Mouse (Mus musculus) brain, embryonic 14.5 days (tissue): ENCODE measurements at regions not wholly inside any gene's neighbourhood (a gene's known extent, or its start where the extent isn't known, plus 50 kb on each side); places are given as distances from the start of the nearest gene placed in this dataset.

ENCODE experiments used
- CTCF ChIP-seq: fragments of 200-500 bp; IDR thresholded peaks from 2 replicates; pipeline ENCODE4 v1.5.1; 2012; ENCODE audit warnings: inconsistent platforms, mild to moderate bottlenecking, moderate library complexity, borderline replicate concordance; ENCODE audit not compliant: insufficient read depth, insufficient read length; ENCODE audit errors: extremely low read depth
- POLR2A ChIP-seq: fragments of 200-500 bp; IDR thresholded peaks from 2 replicates; pipeline ENCODE4 v1.6.1; 2012; ENCODE audit warnings: mild to moderate bottlenecking, inconsistent platforms, borderline replicate concordance; ENCODE audit not compliant: poor library complexity, insufficient read depth, insufficient read length, severe bottlenecking; ENCODE audit errors: extremely low read depth

- TF ChIP-seq CTCF: no peak
- TF ChIP-seq POLR2A: no peak
Measured at GRCm38 (mm10) chr4:4450104-4450503, 343.1 kb downstream of the Impad1 start.
